9 mouse cellular contexts compared by ENCODE assay signal in the genomic region with DNA sequence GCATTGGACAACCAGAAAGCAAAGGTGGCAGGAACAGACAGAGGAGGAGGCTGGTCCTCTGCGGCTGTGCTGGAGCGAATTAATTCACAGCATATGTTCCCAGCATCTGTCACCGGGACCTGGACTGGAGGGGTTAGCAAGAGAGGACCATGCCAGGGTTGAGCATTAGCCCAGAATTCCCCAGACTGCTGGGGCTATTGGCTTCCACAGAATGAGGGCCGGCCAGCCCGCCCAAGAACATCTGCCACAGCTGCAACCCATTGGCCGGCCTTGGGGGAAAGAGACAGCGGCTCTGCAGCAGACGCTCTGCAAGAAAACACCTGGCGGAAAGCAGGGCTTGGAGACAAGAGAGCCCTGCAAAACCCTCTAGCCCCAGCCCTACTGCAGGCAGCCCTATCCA.
DNase-seq lines count a peak whose midpoint lies in the region; ATAC-seq and TF ChIP-seq lines count a peak whose summit lies in the region.
"Had no signal": no experiment of that assay in that cellular context is flagged by ENCODE, and none has a peak within 500 bp of the region (broad histone marks: within the 10 kb centered on the region; RNA-seq: fewer than 3 reads in every experiment).

No protein-coding gene starts in this region.

- H3K36me3 ChIP-seq in lung, embryonic 15.5 days, result no peaks in the 10 kb centered on the region
- no peaks in the 10 kb centered on the region for H3K36me3 ChIP-seq in embryonic facial prominence, embryonic 12.5 days
- H3K36me3 ChIP-seq in midbrain, postnatal 0 days (ENCODE audit: insufficient read depth, low read length), result no peaks in the 10 kb centered on the region

- H3K9me3 ChIP-seq in lung, embryonic 15.5 days, result no peaks in the 10 kb centered on the region
- H3K9me3 ChIP-seq in embryonic facial prominence, embryonic 12.5 days, result no peaks in the 10 kb centered on the region
- H3K9me3 ChIP-seq in midbrain, postnatal 0 days (ENCODE audit: low read length), result no peaks in the 10 kb centered on the region

- DNase-seq in lung, adult 18-20 months, result no peak
- peak; percentile 65 to 66 for DNase-seq in heart, postnatal 10 days
- DNase-seq in midbrain, postnatal 0 days (ENCODE audit: low spot score), result peak; percentile 70
- no peak for DNase-seq in spleen, postnatal 4 days (ENCODE audit: low spot score in 2 of 2)
- DNase-seq in layer of hippocampus, postnatal 14 days (ENCODE audit: low spot score in 2 of 2), result no peak
- DNase-seq in kidney, postnatal 14 days, result no peak

- no peak overlapping the region for H3K27ac ChIP-seq in lung, embryonic 15.5 days
- H3K27ac ChIP-seq in embryonic facial prominence, embryonic 12.5 days, result no peak overlapping the region
- H3K27ac ChIP-seq in midbrain, postnatal 0 days (ENCODE audit: low read depth, low read length), result no peak overlapping the region

- 39% methylated on average over 9 of the region's 9 CpGs for WGBS in lung, embryonic 15.5 days
- 17% methylated on average over 9 of the region's 9 CpGs for WGBS in embryonic facial prominence, embryonic 12.5 days
- WGBS in midbrain, postnatal 0 days, result 52% methylated on average over 9 of the region's 9 CpGs

- no peak overlapping the region for H3K4me3 ChIP-seq in lung, embryonic 15.5 days
- H3K4me3 ChIP-seq in embryonic facial prominence, embryonic 12.5 days, result no peak overlapping the region
- H3K4me3 ChIP-seq in midbrain, postnatal 0 days (ENCODE audit: low read depth, low read length), result no peak overlapping the region
- H3K4me3 ChIP-seq: erythroblast, embryonic 14.5 days had no signal

- intact Hi-C loops in heart, postnatal 10 days (cut with DNase I), result no loop called here

- H3K4me1 ChIP-seq in lung, embryonic 15.5 days, result peaks cover 7% of the 10 kb centered on the region; the same call in 1 of the 2 replicates
- peaks cover 37% of the 10 kb centered on the region for H3K4me1 ChIP-seq in embryonic facial prominence, embryonic 12.5 days
- H3K4me1 ChIP-seq in midbrain, postnatal 0 days (ENCODE audit: insufficient read depth, low read length), result no peaks in the 10 kb centered on the region

- TF ChIP-seq CTCF in midbrain, postnatal 0 days (IDR thresholded peaks at IDR 0.05), result no peak

- no peaks in the 10 kb centered on the region for H3K27me3 ChIP-seq in lung, embryonic 15.5 days
- no peaks in the 10 kb centered on the region for H3K27me3 ChIP-seq in embryonic facial prominence, embryonic 12.5 days
- H3K27me3 ChIP-seq in midbrain, postnatal 0 days (ENCODE audit: insufficient read depth, low read length), result no peaks in the 10 kb centered on the region

- H3K4me2 ChIP-seq in lung, embryonic 15.5 days, result no peak overlapping the region
- 0 out of 2 replicates have a peak overlapping the region, but pooled peaks have one; percentile 9 for H3K4me2 ChIP-seq in embryonic facial prominence, embryonic 12.5 days (replicated peaks)
- no peak overlapping the region for H3K4me2 ChIP-seq in midbrain, postnatal 0 days (ENCODE audit: low read depth, low read length, poor library complexity, severe bottlenecking)

- no peak overlapping the region for H3K9ac ChIP-seq in lung, embryonic 15.5 days
- H3K9ac ChIP-seq in embryonic facial prominence, embryonic 12.5 days, result no peak overlapping the region
- H3K9ac ChIP-seq in midbrain, postnatal 0 days (replicated peaks; ENCODE audit: low read length, poor library complexity, severe bottlenecking), result no peak overlapping the region

- ATAC-seq in lung, embryonic 15.5 days (ENCODE audit: borderline replicate concordance, extremely low read depth, low FRiP score, low TSS enrichment), result peak; percentile 48; the same call in 1 of the 2 replicates
- ATAC-seq in embryonic facial prominence, embryonic 12.5 days (ENCODE audit: insufficient number of reproducible peaks, insufficient read depth, low FRiP score, low TSS enrichment), result no peak
- no peak; the same call in 1 of the 2 replicates for ATAC-seq in midbrain, postnatal 0 days (ENCODE audit: low FRiP score)

Comparison
In these comparisons a context has a peak if more than half of its experiments do, and no peak if none do; other contexts are left out.
1. DNase-seq: peak in heart, postnatal 10 days (2 of 2) and midbrain, postnatal 0 days (single experiment); none in lung, adult 18-20 months (0 of 2), spleen, postnatal 4 days (0 of 2), layer of hippocampus, postnatal 14 days (0 of 2) and kidney, postnatal 14 days (single experiment).